Mouse (Mus musculus) small intestine, adult 2 months (tissue): ENCODE results near the gene Numb. TPM values are rescaled to one million over a fixed set of nuclear protein-coding genes. Genes with fewer than 3 reads are reported as not detected.

Source experiments
- H3K27ac ChIP-seq: fragments of 200-500 bp; 2 replicates; pipeline ENCODE4 v1.5.1; 2012; ENCODE audit warnings: low read depth, low read length, control low read depth, inconsistent platforms; ENCODE audit not compliant: insufficient read depth
- H3K27me3 ChIP-seq: fragments of 200-500 bp; 2 replicates; pipeline ENCODE4 v1.6.1; 2012; ENCODE audit warnings: mild to moderate bottlenecking, moderate library complexity, low read length, inconsistent platforms; ENCODE audit not compliant: control insufficient read depth, insufficient read depth
- H3K36me3 ChIP-seq: fragments of 200-500 bp; 2 replicates; pipeline ENCODE4 v1.6.1; 2012; ENCODE audit warnings: mild to moderate bottlenecking, low read length, control low read depth, inconsistent platforms; ENCODE audit not compliant: control insufficient read depth, insufficient read depth
- H3K4me1 ChIP-seq: fragments of 200-500 bp; 2 replicates; pipeline ENCODE4 v1.6.1; 2012; ENCODE audit warnings: low read length, inconsistent platforms, mixed read lengths; ENCODE audit not compliant: control insufficient read depth, insufficient read depth, insufficient read length
- H3K4me3 ChIP-seq: fragments of 200-500 bp; 2 replicates; pipeline ENCODE4 v1.5.1; 2012; ENCODE audit warnings: low read depth, mild to moderate bottlenecking, control low read depth, inconsistent platforms, low read length, moderate library complexity
- CTCF ChIP-seq: fragments of 200-500 bp; IDR thresholded peaks from 2 replicates; pipeline ENCODE4 v1.5.1; 2012; ENCODE audit warnings: low read depth, mild to moderate bottlenecking, control low read depth, inconsistent platforms, low read length, moderate library complexity, mixed read lengths; ENCODE audit not compliant: insufficient replicate concordance, insufficient read length; ENCODE audit errors: extremely low read depth
- POLR2A ChIP-seq: fragments of 200-500 bp; IDR thresholded peaks from 2 replicates; pipeline ENCODE4 v1.6.1; 2012; ENCODE audit warnings: low read depth, mild to moderate bottlenecking, control low read depth, inconsistent platforms, low read length, moderate library complexity
- WGBS: fragments of 180-500 bp; shearing (Covaris S2); methylation state at CpG from one replicate; pipeline ENCODE4 v1.1.7; 2018; 5-methylcytosine and 5-hydroxymethylcytosine counted together
- polyA plus RNA-seq: library from polyadenylated mRNA; depleted of rRNA; stranded (reverse); fragments of >200 nt; gene quantifications from 2 replicates; pipeline ENCODE4 v1.2.3, GENCODE M21; 2012; rRNA removed

Numb gene
- polyA plus RNA-seq: 57.1 and 141 TPM in 2 replicates

- H3K27ac ChIP-seq: peak within 1 kb of the TSS; percentile 90
- H3K4me1 ChIP-seq: peaks cover 14% of the 10 kb centered on the region; the same call in 1 of the 2 replicates
- peak within 1 kb of the TSS; percentile 83 for H3K4me3 ChIP-seq
- WGBS: under 1% methylated on average over 52 of the region's 63 CpGs
- peaks cover 3% of the 10 kb centered on the region for H3K36me3 ChIP-seq
- no peak for TF ChIP-seq CTCF
- TF ChIP-seq POLR2A: peak; percentile 93
- no peaks in the 10 kb centered on the region for H3K27me3 ChIP-seq
Observed at GRCm38 (mm10) chr12:83921535-83922381, at the start of gene Numb. Gene Numb, minus strand, starts transcription at chr12:83921934.

GRCm38 (mm10) chr12:83965235-83965634, 43.5 kb upstream of the Numb start:
- Histone ChIP-seq H3K27me3 (no peaks in the 10 kb centered on the region), H3K36me3 (no peaks in the 10 kb centered on the region), H3K4me1 (no peaks in the 10 kb centered on the region), H3K27ac (no peak overlapping the region), H3K4me3 (no peak overlapping the region)
- TF ChIP-seq CTCF: no peak
- TF ChIP-seq POLR2A: no peak
- 93% methylated on average over 7 of the region's 7 CpGs for WGBS

- 76% methylated on average over 9 of the region's 9 CpGs for WGBS
- no peak for TF ChIP-seq POLR2A
- no peak for TF ChIP-seq CTCF
- Histone ChIP-seq H3K27me3 (no peaks in the 10 kb centered on the region), H3K4me3 (no peak overlapping the region), H3K36me3 (no peaks in the 10 kb centered on the region), H3K27ac (no peak overlapping the region), H3K4me1 (no peaks in the 10 kb centered on the region)
Observed at GRCm38 (mm10) chr12:83958278-83958677, 36.5 kb upstream of the Numb start.

- 28% methylated on average over 32 of the region's 32 CpGs for WGBS
- Histone ChIP-seq H3K4me3 (peak overlapping the region; percentile 65), H3K27ac (no peak overlapping the region), H3K36me3 (no peaks in the 10 kb centered on the region), H3K27me3 (no peaks in the 10 kb centered on the region), H3K4me1 (peaks cover 11% of the 10 kb centered on the region)
- TF ChIP-seq CTCF: no peak
- TF ChIP-seq POLR2A: no peak; the same call in 1 of the 2 replicates
Observed at GRCm38 (mm10) chr12:83951711-83952575, 30.2 kb upstream of the Numb start.

- H3K27ac ChIP-seq: peak overlapping the region; percentile 4
- WGBS: under 1% methylated on average over 116 of the region's 116 CpGs
Observed at GRCm38 (mm10) chr12:83950840-83951701, 29.3 kb upstream of the Numb start.

GRCm38 (mm10) chr12:83950493-83950839, 28.7 kb upstream of the Numb start, which contains the start of gene Riox1:
Gene Riox1, plus strand, starts transcription at chr12:83950608.
- WGBS: under 1% methylated on average over 37 of the region's 37 CpGs
- Histone ChIP-seq H3K27ac (peak within 1 kb of the TSS; percentile 25), H3K4me3 (peak within 1 kb of the TSS; percentile 65), H3K27me3 (no peaks in the 10 kb centered on the region), H3K4me1 (peaks cover 11% of the 10 kb centered on the region), H3K36me3 (no peaks in the 10 kb centered on the region)
- TF ChIP-seq CTCF: no peak
- TF ChIP-seq POLR2A: peak; percentile 82

More at GRCm38 (mm10) chr12:83950840-83951701, 29.3 kb upstream of the Numb start:
- Histone ChIP-seq H3K36me3 (no peaks in the 10 kb centered on the region), H3K4me1 (peaks cover 11% of the 10 kb centered on the region), H3K27me3 (no peaks in the 10 kb centered on the region), H3K4me3 (peak overlapping the region; percentile 65)
- no peak for TF ChIP-seq CTCF
- TF ChIP-seq POLR2A: no peak
